Mouse (Mus musculus) limb, embryonic 12.5 days (tissue): Measurements from ENCODE around the gene Pde4c. TPM values are rescaled to one million over a fixed set of nuclear protein-coding genes. Genes with fewer than 3 reads are reported as not detected.

ENCODE experiments used
- ATAC-seq: fragments of 200-750 bp; cut with Nextera tagmentation; 2 replicates; pipeline ENCODE4 v1.8.0; 2017; ENCODE audit warnings: low read depth, moderate TSS enrichment; ENCODE audit not compliant: insufficient number of reproducible peaks, insufficient read depth, low FRiP score, low TSS enrichment
- H3K27ac ChIP-seq: fragments of 300-500 bp; sonication (generic); 2 replicates; pipeline ENCODE4 v1.5.1; 2016; ENCODE audit warnings: mild to moderate bottlenecking, moderate library complexity
- H3K27me3 ChIP-seq: fragments of 300-500 bp; sonication (generic); 2 replicates; pipeline ENCODE4 v1.6.1; 2016; ENCODE audit warnings: mild to moderate bottlenecking, moderate library complexity
- H3K36me3 ChIP-seq: fragments of 300-500 bp; sonication (generic); 2 replicates; pipeline ENCODE4 v1.6.1; 2016; ENCODE audit warnings: mild to moderate bottlenecking, moderate library complexity
- H3K4me1 ChIP-seq: fragments of 300-500 bp; sonication (generic); replicated peaks from 2 replicates; pipeline ENCODE4 v1.6.1; 2016
- H3K4me2 ChIP-seq: fragments of 300-500 bp; sonication (generic); 2 replicates; pipeline ENCODE4 v1.6.1; 2016; ENCODE audit warnings: mild to moderate bottlenecking, moderate library complexity
- H3K4me3 ChIP-seq: fragments of 300-500 bp; sonication (generic); replicated peaks from 2 replicates; pipeline ENCODE4 v1.5.1; 2016; ENCODE audit warnings: mild to moderate bottlenecking
- H3K9ac ChIP-seq: fragments of 300-500 bp; sonication (generic); replicated peaks from 2 replicates; pipeline ENCODE4 v1.6.1; 2016; ENCODE audit warnings: mild to moderate bottlenecking, moderate library complexity
- H3K9me3 ChIP-seq: fragments of 300-500 bp; sonication (generic); 2 replicates; pipeline ENCODE4 v1.6.1; 2016; ENCODE audit warnings: mild to moderate bottlenecking, moderate library complexity
- WGBS: fragments of 180-500 bp; shearing (Covaris S2); methylation state at CpG from one replicate; pipeline ENCODE4 v1.1.7; 2016; 5-methylcytosine and 5-hydroxymethylcytosine counted together
- polyA plus RNA-seq: library from polyadenylated mRNA; unstranded; fragments of >200 nt; fragmentation: Nextera tagmentation; extraction: Ambion mirVana; gene quantifications from 2 replicates; pipeline ENCODE4 v1.2.1, GENCODE M21; 2016

Gene Pde4c
- polyA plus RNA-seq, 1 experiment from 2014 or later: 0.33 TPM

DNA sequence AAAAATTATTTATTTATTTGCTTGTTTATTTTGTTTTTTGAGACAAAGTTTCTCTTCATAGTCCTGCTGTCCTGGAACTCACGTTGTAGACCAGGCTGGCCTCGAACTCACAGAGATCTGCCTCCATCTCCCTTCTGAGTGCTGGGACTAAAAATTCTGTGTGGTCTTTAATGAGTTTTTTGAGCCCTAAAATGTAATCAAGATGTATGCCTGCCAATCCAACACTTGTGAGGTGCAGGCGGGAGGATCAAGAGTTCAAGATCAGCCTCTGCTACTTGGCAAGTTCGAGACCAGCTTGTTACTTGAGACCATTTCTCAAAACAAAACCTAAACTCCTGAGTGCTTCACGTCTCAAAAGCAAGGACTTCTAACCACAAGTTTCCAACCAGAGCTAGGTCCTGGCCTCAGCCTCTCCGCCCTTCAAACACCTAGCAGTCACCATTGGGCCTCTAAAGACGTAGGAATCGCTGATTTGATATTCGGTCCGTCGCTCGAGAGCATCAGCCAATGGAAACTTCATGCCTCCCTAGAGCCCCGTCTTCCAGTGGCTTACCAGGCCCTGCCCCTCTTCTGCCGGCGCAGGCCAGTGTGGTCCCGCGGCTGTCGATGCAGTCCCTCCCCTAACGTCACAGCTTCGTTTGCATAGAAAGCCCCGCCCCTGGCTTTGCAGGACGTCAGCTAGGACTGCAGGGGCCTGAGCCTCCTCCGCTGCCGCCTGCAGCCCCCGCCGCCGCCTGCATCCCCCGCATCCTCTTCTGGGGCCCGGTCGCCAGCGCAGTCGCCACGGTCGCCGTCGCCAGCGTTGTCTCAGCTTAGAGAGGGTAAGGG is 30.7 kb downstream of the Pde4c start, which contains the start of gene Rab3a:
Rab3a (plus strand) TSS at position 637 of the 828 bp plus-strand sequence.
- no peaks in the 10 kb centered on the region for H3K9me3 ChIP-seq
- WGBS: 8% methylated on average over 37 of the region's 37 CpGs
- H3K27me3 ChIP-seq: peaks cover 6% of the 10 kb centered on the region

DNA sequence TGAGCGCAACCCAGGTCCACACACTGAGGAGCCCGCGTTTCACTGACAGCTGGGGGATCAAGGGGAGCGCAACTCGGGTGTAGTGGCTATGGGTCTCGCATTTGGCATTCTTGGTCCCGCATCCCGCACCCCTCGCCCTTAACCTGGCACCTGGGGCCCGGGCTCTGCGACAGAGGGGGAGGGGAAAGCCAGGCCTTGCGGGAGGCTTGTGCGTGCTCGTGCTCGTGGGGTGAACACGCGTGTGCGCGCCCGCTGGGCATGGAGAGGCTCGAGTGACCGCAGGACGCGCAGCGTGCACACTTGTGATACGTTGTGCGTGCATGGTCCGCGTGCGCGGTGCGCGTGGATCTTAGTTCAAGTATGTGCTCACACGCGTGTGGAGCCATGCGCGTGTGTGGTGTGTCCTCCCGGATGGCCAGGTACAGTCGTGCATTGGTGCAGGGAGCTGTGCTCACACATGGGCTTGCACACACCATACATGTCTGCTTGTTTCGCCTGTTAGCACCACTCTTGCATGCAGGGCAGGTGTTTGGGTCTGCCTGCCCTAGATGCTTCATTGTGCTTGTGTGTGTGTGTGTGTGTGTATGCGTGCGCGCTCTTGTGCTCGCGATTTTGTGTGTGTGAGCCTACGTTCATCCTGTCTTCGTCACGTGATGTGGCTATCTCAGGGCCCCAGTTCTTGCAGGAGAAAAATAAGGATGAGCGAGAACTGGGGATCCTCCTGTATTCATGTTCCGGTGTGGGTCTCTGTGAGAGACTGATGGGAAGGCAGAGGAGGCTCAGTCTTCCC is 31.5 kb downstream of the Pde4c start:
- WGBS: 16% methylated on average over 50 of the region's 50 CpGs

More for the DNA sequence above, 30.7 kb downstream of the Pde4c start, which contains the start of gene Rab3a:
- H3K9ac ChIP-seq: peak within 1 kb of the TSS; percentile 79
- peak; percentile 97 for ATAC-seq
- peak within 1 kb of the TSS; percentile 96 for H3K4me2 ChIP-seq
- peaks cover 26% of the 10 kb centered on the region for H3K36me3 ChIP-seq
- H3K4me1 ChIP-seq: peaks cover 34% of the 10 kb centered on the region
- H3K4me3 ChIP-seq: peak within 1 kb of the TSS; percentile 69
- peak within 1 kb of the TSS; percentile 82 for H3K27ac ChIP-seq

GRCm38 (mm10) chr8:70755661-70756475 is 32.3 kb downstream of the Pde4c start:
- peak overlapping the region; percentile 96 for H3K4me2 ChIP-seq
- WGBS: 80% methylated on average over 24 of the region's 24 CpGs
- peak overlapping the region; percentile 79; the same call in 1 of the 2 replicates for H3K9ac ChIP-seq
- no peak for ATAC-seq
- H3K36me3 ChIP-seq: peaks cover 26% of the 10 kb centered on the region
- no peaks in the 10 kb centered on the region for H3K27me3 ChIP-seq
- H3K4me3 ChIP-seq: peak overlapping the region; percentile 69
- no peaks in the 10 kb centered on the region for H3K9me3 ChIP-seq
- H3K4me1 ChIP-seq: peaks cover 47% of the 10 kb centered on the region
- H3K27ac ChIP-seq: no peak overlapping the region

More for the DNA sequence above, 31.5 kb downstream of the Pde4c start:
- Histone ChIP-seq H3K27ac (peak overlapping the region; percentile 72), H3K36me3 (peaks cover 26% of the 10 kb centered on the region), H3K9ac (peak overlapping the region; percentile 79), H3K9me3 (no peaks in the 10 kb centered on the region), H3K4me3 (peak overlapping the region; percentile 69), H3K27me3 (no peaks in the 10 kb centered on the region), H3K4me2 (peak overlapping the region; percentile 96), H3K4me1 (peaks cover 42% of the 10 kb centered on the region)
- peak; percentile 34 for ATAC-seq

DNA sequence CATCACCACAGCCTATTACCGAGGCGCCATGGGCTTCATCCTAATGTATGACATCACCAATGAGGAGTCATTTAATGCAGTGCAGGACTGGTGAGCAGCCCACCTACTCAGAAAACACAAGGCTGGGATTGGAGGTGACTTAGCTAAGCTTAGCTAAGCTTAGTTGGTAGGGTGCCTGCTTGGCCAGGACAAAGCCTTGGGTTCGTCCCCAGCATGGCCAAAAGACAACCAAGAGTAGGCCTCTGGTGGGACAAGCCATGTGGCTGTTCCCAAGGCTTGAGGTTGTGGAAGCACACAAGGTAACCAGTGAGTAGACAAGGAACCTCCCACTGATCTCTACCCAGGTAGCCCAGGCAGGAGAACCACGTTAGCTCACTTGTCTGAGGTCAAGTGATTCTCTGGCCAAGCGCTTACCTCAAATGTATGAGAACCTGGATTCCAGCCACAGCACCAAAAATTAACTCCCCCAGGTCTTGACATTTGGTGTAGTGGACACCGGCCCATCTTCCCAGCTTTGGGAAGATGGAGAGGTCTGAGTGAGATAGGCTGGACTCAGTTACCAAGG is 33.0 kb downstream of the Pde4c start:
- Histone ChIP-seq H3K9me3 (no peaks in the 10 kb centered on the region), H3K9ac (no peak overlapping the region), H3K4me3 (no peak overlapping the region), H3K27me3 (no peaks in the 10 kb centered on the region), H3K36me3 (peaks cover 26% of the 10 kb centered on the region), H3K4me2 (no peak overlapping the region), H3K4me1 (peaks cover 47% of the 10 kb centered on the region), H3K27ac (no peak overlapping the region)
- no peak for ATAC-seq
- WGBS: 92% methylated on average over 6 of the region's 6 CpGs

GRCm38 (mm10) chr8:70757523-70758307 is 34.2 kb downstream of the Pde4c start:
- H3K4me3 ChIP-seq: no peak overlapping the region
- peaks cover 40% of the 10 kb centered on the region for H3K4me1 ChIP-seq
- ATAC-seq: no peak
- WGBS: 76% methylated on average over 22 of the region's 22 CpGs
- no peak overlapping the region for H3K27ac ChIP-seq
- H3K4me2 ChIP-seq: no peak overlapping the region
- H3K27me3 ChIP-seq: no peaks in the 10 kb centered on the region
- peaks cover 26% of the 10 kb centered on the region for H3K36me3 ChIP-seq
- H3K9me3 ChIP-seq: no peaks in the 10 kb centered on the region
- H3K9ac ChIP-seq: no peak overlapping the region

GRCm38 (mm10) chr8:70758308-70758615 is 34.7 kb downstream of the Pde4c start:
- Histone ChIP-seq H3K27ac (no peak overlapping the region), H3K27me3 (no peaks in the 10 kb centered on the region), H3K4me3 (no peak overlapping the region), H3K9me3 (no peaks in the 10 kb centered on the region), H3K4me1 (peaks cover 35% of the 10 kb centered on the region), H3K9ac (no peak overlapping the region), H3K36me3 (peaks cover 26% of the 10 kb centered on the region), H3K4me2 (no peak overlapping the region)
- no peak for ATAC-seq
- WGBS: 84% methylated on average over 7 of the region's 7 CpGs

GRCm38 (mm10) chr8:70758616-70759561 is 35.4 kb downstream of the Pde4c start:
- Histone ChIP-seq H3K27me3 (no peaks in the 10 kb centered on the region), H3K36me3 (peaks cover 26% of the 10 kb centered on the region), H3K27ac (no peak overlapping the region), H3K9ac (0 out of 2 replicates have a peak overlapping the region, but pooled peaks have one; percentile 8), H3K9me3 (no peaks in the 10 kb centered on the region), H3K4me3 (no peak overlapping the region), H3K4me1 (peaks cover 28% of the 10 kb centered on the region), H3K4me2 (no peak overlapping the region)
- 69% methylated on average over 19 of the region's 19 CpGs for WGBS
- no peak for ATAC-seq

DNA sequence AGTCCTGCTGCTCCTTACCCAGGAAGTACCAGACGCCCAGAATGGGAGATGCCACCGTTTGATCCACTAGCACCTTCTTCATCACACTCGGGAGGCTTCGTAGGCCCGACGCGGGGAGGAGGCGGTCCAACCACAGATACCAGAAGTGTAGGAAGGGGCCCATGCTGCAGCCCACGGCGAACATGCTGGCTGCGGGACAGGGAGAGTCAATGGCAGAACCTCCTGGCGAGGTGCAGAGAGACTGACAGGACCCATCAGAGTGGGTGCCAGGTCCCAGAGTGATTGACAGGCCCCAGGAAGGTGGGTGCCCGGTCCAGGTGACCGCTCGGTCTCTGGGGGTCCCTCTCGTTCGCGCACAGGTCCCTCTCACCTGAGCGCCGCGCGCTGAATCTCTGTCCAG is 36.8 kb downstream of the Pde4c start:
- Histone ChIP-seq H3K9ac (peak overlapping the region; percentile 74), H3K36me3 (peaks cover 26% of the 10 kb centered on the region), H3K27me3 (no peaks in the 10 kb centered on the region), H3K4me1 (peaks cover 20% of the 10 kb centered on the region), H3K4me2 (peak overlapping the region; percentile 98), H3K4me3 (peak overlapping the region; percentile 68), H3K9me3 (no peaks in the 10 kb centered on the region), H3K27ac (peak overlapping the region; percentile 56)
- 1% methylated on average over 22 of the region's 22 CpGs for whole genome bisulfite sequencing
- no peak for ATAC-seq

- peak; percentile 95 for ATAC-seq
- peak within 1 kb of the TSS; percentile 68 for H3K4me3 ChIP-seq
- peak within 1 kb of the TSS; percentile 56 for H3K27ac ChIP-seq
- H3K9ac ChIP-seq: peak within 1 kb of the TSS; percentile 74
- peak within 1 kb of the TSS; percentile 98 for H3K4me2 ChIP-seq
- under 1% methylated on average over 55 of the region's 55 CpGs for WGBS
- H3K9me3 ChIP-seq: no peaks in the 10 kb centered on the region
- H3K4me1 ChIP-seq: peaks cover 19% of the 10 kb centered on the region
- peaks cover 26% of the 10 kb centered on the region for H3K36me3 ChIP-seq
- H3K27me3 ChIP-seq: no peaks in the 10 kb centered on the region
Observed at GRCm38 (mm10) chr8:70760775-70761406, 37.4 kb downstream of the Pde4c start, which contains the start of gene Mpv17l2. Gene Mpv17l2, minus strand, starts transcription at chr8:70760946.
